Mouse (Mus musculus): ENCODE measurements at regions not wholly inside any gene's neighbourhood (a gene's known extent, or its start where the extent isn't known, plus 50 kb on each side); places are given as distances from the start of the nearest gene placed in this dataset.

GRCm38 (mm10) chr12:7919709-7920324 is 57.6 kb upstream of the Apob start:
- DNase-seq (ENCODE audit: low spot score in 2 of 2) = no peak

GRCm38 (mm10) chr12:7920888-7921287 is 56.6 kb upstream of the Apob start:
- no peak for DNase-seq (ENCODE audit: low spot score in 2 of 2)
